Mouse (Mus musculus) liver, adult 2 months (tissue): ENCODE data around the gene Prss53.

Source experiments
- CTCF ChIP-seq: fragments of 200-500 bp; IDR thresholded peaks from 2 replicates; pipeline ENCODE4 v1.5.1; 2011; ENCODE audit warnings: low read depth, low read length, control low read depth
- POLR2A ChIP-seq: fragments of 200-500 bp; IDR thresholded peaks from 2 replicates; pipeline ENCODE4 v1.6.1; 2011; ENCODE audit warnings: low read length, control low read depth; ENCODE audit not compliant: insufficient read depth; ENCODE audit errors: extremely low read depth

DNA sequence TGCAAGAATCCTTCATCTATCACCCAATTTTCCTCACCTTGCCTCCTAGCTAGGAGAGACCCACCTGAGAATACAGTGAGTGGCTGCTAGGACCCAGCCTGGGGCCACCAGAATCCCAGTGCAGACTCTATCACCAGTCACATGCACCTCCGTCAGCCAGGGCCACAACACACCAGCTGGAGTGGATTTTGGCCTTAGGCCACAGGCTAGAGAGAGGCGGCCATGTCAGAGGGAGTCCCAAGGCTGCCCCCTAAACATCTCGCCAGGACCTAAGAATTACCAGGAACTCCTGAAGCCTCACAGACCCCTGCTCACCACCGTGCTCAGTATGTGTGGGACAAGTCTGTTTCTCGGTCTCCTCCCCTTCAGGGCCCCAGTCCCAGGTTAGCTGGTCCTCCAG is 43.3 kb upstream of the Prss53 start:
- TF ChIP-seq POLR2A (no peak), CTCF (no peak)
